Mouse (Mus musculus): Measurements from ENCODE around the gene Olfr472. TPM values are rescaled to one million over a fixed set of nuclear protein-coding genes. Genes with fewer than 3 reads are reported as not detected.
"Not testable (repeated sequence)": the region's sequence is repeated elsewhere in the genome, so short reads cannot be mapped to it uniquely, and the experiment has no call there.

Gene Olfr472
- not detected in 2 replicates for polyA plus RNA-seq (2012; ENCODE audit: insufficient read depth, low replicate concordance)

GRCm38 (mm10) chr7:107897602-107898001 is at the start of gene Olfr472:
Gene Olfr472 (plus strand): TSS chr7:107897902.
- TF ChIP-seq FLI1 (IDR thresholded peaks at IDR 0.05; ENCODE audit: low read length): no peak
- no peak for TF ChIP-seq GATA1 (IDR thresholded peaks at IDR 0.05; ENCODE audit: borderline replicate concordance, low read length)

GRCm38 (mm10) chr7:107930146-107930545 is 32.4 kb downstream of the Olfr472 start, which contains the start of gene Olfr473:
Gene Olfr473 (plus strand): TSS chr7:107930446.
- Histone ChIP-seq H3K9me3 (no peaks in the 10 kb centered on the region), H3K4me3 (replicated peaks) (no peak within 1 kb of the TSS), H3K27me3 (replicated peaks) (no peaks in the 10 kb centered on the region), H3K36me3 (replicated peaks; ENCODE audit: low read length) (no peaks in the 10 kb centered on the region), H3K4me1 (no peaks in the 10 kb centered on the region)
- no peak for TF ChIP-seq GATA1 (IDR thresholded peaks at IDR 0.05; ENCODE audit: borderline replicate concordance, low read length)
- no peak for TF ChIP-seq FLI1 (IDR thresholded peaks at IDR 0.05; ENCODE audit: low read length)

More at GRCm38 (mm10) chr7:107897602-107898001, at the start of gene Olfr472:
- H3K27me3 ChIP-seq (replicated peaks): no peaks in the 10 kb centered on the region
- no peak within 1 kb of the TSS for H3K4me3 ChIP-seq (replicated peaks)
- H3K36me3 ChIP-seq (replicated peaks; ENCODE audit: low read length): no peaks in the 10 kb centered on the region
- no peaks in the 10 kb centered on the region for H3K4me1 ChIP-seq
- H3K9me3 ChIP-seq: no peaks in the 10 kb centered on the region

- peaks cover 13% of the 10 kb centered on the region for H3K9me3 ChIP-seq
- not testable (repeated sequence) for H3K36me3 ChIP-seq (replicated peaks; ENCODE audit: low read length); H3K4me1 ChIP-seq; H3K27me3 ChIP-seq (replicated peaks); H3K4me3 ChIP-seq (replicated peaks)
These were observed 54.8 kb downstream of the Olfr472 start for GRCm38 (mm10) chr7:107952539-107952938.

GRCm38 (mm10) chr7:107954343-107954742 is 56.6 kb downstream of the Olfr472 start, which contains the start of gene Olfr474:
Gene Olfr474 (plus strand): TSS chr7:107954643.
- peaks cover 13% of the 10 kb centered on the region for H3K9me3 ChIP-seq
- TF ChIP-seq GATA1 (IDR thresholded peaks at IDR 0.05; ENCODE audit: borderline replicate concordance, low read length) (no peak), FLI1 (IDR thresholded peaks at IDR 0.05; ENCODE audit: low read length) (no peak)
- H3K27me3 ChIP-seq (replicated peaks): no peaks in the 10 kb centered on the region
- H3K4me3 ChIP-seq (replicated peaks): no peak within 1 kb of the TSS
- H3K4me1 ChIP-seq: no peaks in the 10 kb centered on the region
- H3K36me3 ChIP-seq (replicated peaks; ENCODE audit: low read length): no peaks in the 10 kb centered on the region

Other genes with a start within 250 kb of the Olfr472 start
- gene Cyb5r2, start 139.9 kb upstream of the Olfr472 start, polyA plus RNA-seq (2012; ENCODE audit: insufficient read depth, low replicate concordance): not detected in 2 replicates
- not detected in 2 replicates for gene Ovch2, start 96.7 kb upstream of the Olfr472 start, polyA plus RNA-seq (2012; ENCODE audit: insufficient read depth, low replicate concordance)
- gene Olfr467, start 85.6 kb upstream of the Olfr472 start, polyA plus RNA-seq (2012; ENCODE audit: insufficient read depth, low replicate concordance): not detected in 2 replicates
- gene Olfr469, start 72.4 kb upstream of the Olfr472 start, polyA plus RNA-seq (2012; ENCODE audit: insufficient read depth, low replicate concordance): not detected in 2 replicates
- not detected in 2 replicates for gene Olfr470, start 50.4 kb upstream of the Olfr472 start, polyA plus RNA-seq (2012; ENCODE audit: insufficient read depth, low replicate concordance)
- gene Olfr473, start 32.5 kb downstream of the Olfr472 start, polyA plus RNA-seq (2012; ENCODE audit: insufficient read depth, low replicate concordance): 2.0 TPM in 1 of 2 replicates, not detected in the other
- not detected in 2 replicates for gene Olfr474, start 56.7 kb downstream of the Olfr472 start, polyA plus RNA-seq (2012; ENCODE audit: insufficient read depth, low replicate concordance)
- gene Olfr476, start 66.9 kb downstream of the Olfr472 start, polyA plus RNA-seq (2012; ENCODE audit: insufficient read depth, low replicate concordance): not detected in 2 replicates
- gene Olfr477, start 88.8 kb downstream of the Olfr472 start, polyA plus RNA-seq (2012; ENCODE audit: insufficient read depth, low replicate concordance): not detected in 2 replicates
- not detected in 2 replicates for gene Olfr478, start 136.1 kb downstream of the Olfr472 start, polyA plus RNA-seq (2012; ENCODE audit: insufficient read depth, low replicate concordance)
- gene Olfr479, start 152.8 kb downstream of the Olfr472 start, polyA plus RNA-seq (2012; ENCODE audit: insufficient read depth, low replicate concordance): not detected in 2 replicates
- gene Olfr480, start 169.4 kb downstream of the Olfr472 start, polyA plus RNA-seq (2012; ENCODE audit: insufficient read depth, low replicate concordance): not detected in 2 replicates
- gene Olfr481, start 182.0 kb downstream of the Olfr472 start, polyA plus RNA-seq (2012; ENCODE audit: insufficient read depth, low replicate concordance): 0.02 TPM in 1 of 2 replicates, not detected in the other
- not detected in 2 replicates for gene Olfr482, start 199.7 kb downstream of the Olfr472 start, polyA plus RNA-seq (2012; ENCODE audit: insufficient read depth, low replicate concordance)
- gene Olfr483, start 202.9 kb downstream of the Olfr472 start, polyA plus RNA-seq (2012; ENCODE audit: insufficient read depth, low replicate concordance): not detected in 2 replicates
- gene Olfr484, start 229.5 kb downstream of the Olfr472 start, polyA plus RNA-seq (2012; ENCODE audit: insufficient read depth, low replicate concordance): not detected in 2 replicates